Mouse (Mus musculus) ES-E14 (cell line): ENCODE measurements at regions not wholly inside any gene's neighbourhood (a gene's known extent, or its start where the extent isn't known, plus 50 kb on each side); places are given as distances from the start of the nearest gene placed in this dataset.
A peak's percentile ranks its signal among the peaks of the same experiment; 100 is the strongest.

Experiments used
- DNase-seq: peaks from one replicate; pipeline ENCODE4 v3.0.0-alpha.2; 2013; ENCODE audit warnings: low read depth, low spot score
- H3K27ac ChIP-seq: 2 replicates; pipeline ENCODE4 v1.5.1; 2012; ENCODE audit warnings: low read depth, mild to moderate bottlenecking, low read length, moderate library complexity, mixed read lengths; ENCODE audit not compliant: poor library complexity, insufficient read depth, severe bottlenecking
- H3K36me3 ChIP-seq: 2 replicates; pipeline ENCODE4 v1.6.1; 2012; ENCODE audit warnings: mild to moderate bottlenecking, low read length, moderate library complexity, mixed read lengths; ENCODE audit not compliant: control insufficient read depth, poor library complexity, insufficient read depth, severe bottlenecking
- H3K4me1 ChIP-seq, 2 experiments: fragments of 150-350 bp in 1 of 2; sonication (generic) in 1 of 2; 2 replicates each; pipeline ENCODE4 v1.6.1; 2012; ENCODE audit warnings: low read length in 2 of 2, mild to moderate bottlenecking in 1 of 2, mixed read lengths in 1 of 2; ENCODE audit not compliant: control insufficient read depth in 2 of 2, insufficient read depth in 2 of 2, poor library complexity in 1 of 2
- H3K4me3 ChIP-seq, 2 experiments: fragments of 150-350 bp in 1 of 2; sonication (generic) in 1 of 2; 2 replicates each; pipeline ENCODE4 v1.5.1; 2012; ENCODE audit warnings: low read length in 2 of 2, low read depth in 1 of 2, mild to moderate bottlenecking in 1 of 2, mixed read lengths in 1 of 2; ENCODE audit not compliant: insufficient read depth in 1 of 2, poor library complexity in 1 of 2, severe bottlenecking in 1 of 2
- H3K9ac ChIP-seq: 2 replicates; pipeline ENCODE4 v1.6.1; 2012; ENCODE audit warnings: low read depth, mild to moderate bottlenecking, low read length, mixed read lengths; ENCODE audit not compliant: poor library complexity, insufficient read depth, severe bottlenecking
- H3K9me3 ChIP-seq: fragments of 150-350 bp; sonication (generic); 2 replicates; pipeline ENCODE4 v1.6.1; 2012; ENCODE audit warnings: low read depth, mild to moderate bottlenecking, low read length; ENCODE audit not compliant: control insufficient read depth, insufficient read depth
- CHD2 ChIP-seq: IDR thresholded peaks from 2 replicates; pipeline ENCODE4 v1.6.1; 2014; ENCODE audit warnings: mild to moderate bottlenecking, low read depth, low read length, inconsistent platforms
- HCFC1 ChIP-seq: IDR thresholded peaks from 2 replicates; pipeline ENCODE4 v1.6.1; 2012; ENCODE audit warnings: low read length, inconsistent platforms, borderline replicate concordance; ENCODE audit not compliant: insufficient read depth
- MAFK ChIP-seq: IDR thresholded peaks from 2 replicates; pipeline ENCODE4 v1.6.1; 2014; ENCODE audit warnings: mild to moderate bottlenecking, low read depth, low read length, inconsistent platforms; ENCODE audit not compliant: insufficient read depth
- ZC3H11A ChIP-seq: IDR thresholded peaks from 2 replicates; pipeline ENCODE4 v1.6.1; 2012; ENCODE audit warnings: low read depth, mild to moderate bottlenecking, inconsistent platforms, low read length, borderline replicate concordance
- ZNF384 ChIP-seq: IDR thresholded peaks from 2 replicates; pipeline ENCODE4 v1.6.1; 2012; ENCODE audit warnings: low read depth, low read length, inconsistent platforms
- in situ Hi-C, 2 experiments: fragments of 600-800 bp; cut with MboI; formaldehyde crosslinking; loops; one replicate each; pipeline ENCODE4 v1.15.1; 2025; ENCODE audit warnings: low sequenced_read_pairs in 2 of 2, inconsistent platforms in 1 of 2; ENCODE audit not compliant: unreplicated experiment in 2 of 2

DNA sequence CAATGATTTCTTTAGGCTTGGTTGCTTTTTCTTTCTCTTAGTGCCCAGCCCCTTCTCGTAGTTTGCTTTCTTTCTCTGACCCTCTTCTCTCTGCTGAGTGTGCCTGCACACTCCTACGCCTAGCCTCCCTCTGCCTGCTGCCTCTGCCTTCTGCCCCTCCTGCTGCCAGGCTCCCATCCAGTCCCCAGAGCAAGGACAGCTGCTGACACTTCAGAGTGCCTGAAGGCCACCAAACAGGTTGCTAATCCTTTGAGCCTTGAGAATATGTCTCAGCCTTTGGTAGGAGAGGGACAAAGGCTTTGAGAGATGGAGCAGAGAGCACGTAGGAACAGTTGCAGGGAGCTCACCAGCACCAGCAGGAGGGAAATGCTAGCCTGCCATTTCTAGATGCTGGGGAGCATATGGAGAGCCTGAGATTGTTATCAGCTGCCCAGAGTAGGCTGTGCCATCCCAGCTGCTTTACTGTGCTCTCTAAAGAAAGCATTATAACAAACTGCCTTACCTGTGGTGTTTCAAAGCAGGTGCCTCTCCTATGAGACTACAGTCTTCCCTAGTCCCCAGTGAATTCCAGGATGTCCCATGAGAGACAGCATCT, 103.0 kb upstream of the Arrdc4 start:
- H3K27ac ChIP-seq = no peak overlapping the region
- no peaks in the 10 kb centered on the region for H3K36me3 ChIP-seq

DNA sequence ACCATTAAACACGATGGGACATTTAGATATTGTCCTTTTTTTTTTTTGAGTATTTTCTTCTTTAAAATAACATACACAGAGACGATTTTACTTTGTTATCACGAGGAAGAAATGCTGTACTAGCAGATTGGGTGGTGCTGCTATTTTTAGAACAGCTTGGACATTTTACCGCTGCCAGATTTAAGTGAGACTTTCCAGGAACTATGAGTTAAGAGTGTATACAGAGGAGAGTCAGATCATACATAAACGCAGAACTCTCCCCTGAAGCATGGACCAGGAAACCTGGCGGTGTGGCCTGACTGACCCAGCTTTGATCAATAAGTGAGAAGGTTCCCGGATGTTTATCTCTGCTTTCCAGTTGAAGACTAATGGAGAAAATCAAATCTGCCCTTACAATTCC, 95.6 kb upstream of the Arrdc4 start:
- TF ChIP-seq CHD2 (no peak), HCFC1 (no peak), MAFK (no peak), ZC3H11A (no peak)
- Histone ChIP-seq H3K9me3 (no peaks in the 10 kb centered on the region), H3K4me3 (no peak overlapping the region), H3K36me3 (no peaks in the 10 kb centered on the region), H3K27ac (no peak overlapping the region), H3K4me1 (no peaks in the 10 kb centered on the region), H3K9ac (no peak overlapping the region)
- in situ Hi-C loops = loop anchor here in 1 of 2 experiments (25.0 kb wide), 1 partner anchor 257 kb away; no protein-coding TSS in a partner anchor
- DNase-seq = no peak

More for the DNA sequence above, 103.0 kb upstream of the Arrdc4 start:
- in situ Hi-C loops = no loop called here
- Histone ChIP-seq H3K4me1 (no peaks in the 10 kb centered on the region), H3K4me3 (no peak overlapping the region), H3K9ac (no peak overlapping the region), H3K9me3 (no peaks in the 10 kb centered on the region)
- TF ChIP-seq HCFC1 (no peak), MAFK (no peak), CHD2 (no peak), ZC3H11A (no peak), ZNF384 (no peak)
- DNase-seq = no peak

DNA sequence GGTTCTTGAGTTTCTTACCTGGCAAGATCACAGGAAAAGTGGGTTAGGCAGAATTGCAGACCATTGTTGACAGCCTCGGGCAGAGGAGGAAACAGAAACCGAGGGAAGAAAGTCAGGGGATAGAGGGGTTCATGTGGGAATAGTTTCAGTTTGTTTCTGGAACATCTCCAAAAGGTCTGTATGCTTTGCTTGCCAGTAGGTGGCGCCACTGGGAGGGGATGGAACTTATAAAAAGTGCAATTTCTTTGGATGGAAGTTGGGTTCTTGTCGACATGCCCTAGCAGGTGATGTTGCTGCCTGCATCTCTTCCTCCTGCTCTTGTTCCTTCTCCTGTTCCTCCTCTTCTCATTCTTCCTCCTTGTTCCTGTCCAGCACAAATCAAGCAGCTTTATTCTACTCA, 94.3 kb upstream of the Arrdc4 start:
- no peak for DNase-seq
- Histone ChIP-seq H3K4me1 (no peaks in the 10 kb centered on the region), H3K36me3 (no peaks in the 10 kb centered on the region), H3K27ac (no peak overlapping the region), H3K9me3 (no peaks in the 10 kb centered on the region), H3K9ac (no peak overlapping the region), H3K4me3 (no peak overlapping the region)
- TF ChIP-seq MAFK (no peak), CHD2 (no peak), ZNF384 (no peak), ZC3H11A (no peak), HCFC1 (no peak)
- in situ Hi-C loops = loop anchor here in 1 of 2 experiments (25.0 kb wide), 1 partner anchor 256 kb away; no protein-coding TSS in a partner anchor

DNA sequence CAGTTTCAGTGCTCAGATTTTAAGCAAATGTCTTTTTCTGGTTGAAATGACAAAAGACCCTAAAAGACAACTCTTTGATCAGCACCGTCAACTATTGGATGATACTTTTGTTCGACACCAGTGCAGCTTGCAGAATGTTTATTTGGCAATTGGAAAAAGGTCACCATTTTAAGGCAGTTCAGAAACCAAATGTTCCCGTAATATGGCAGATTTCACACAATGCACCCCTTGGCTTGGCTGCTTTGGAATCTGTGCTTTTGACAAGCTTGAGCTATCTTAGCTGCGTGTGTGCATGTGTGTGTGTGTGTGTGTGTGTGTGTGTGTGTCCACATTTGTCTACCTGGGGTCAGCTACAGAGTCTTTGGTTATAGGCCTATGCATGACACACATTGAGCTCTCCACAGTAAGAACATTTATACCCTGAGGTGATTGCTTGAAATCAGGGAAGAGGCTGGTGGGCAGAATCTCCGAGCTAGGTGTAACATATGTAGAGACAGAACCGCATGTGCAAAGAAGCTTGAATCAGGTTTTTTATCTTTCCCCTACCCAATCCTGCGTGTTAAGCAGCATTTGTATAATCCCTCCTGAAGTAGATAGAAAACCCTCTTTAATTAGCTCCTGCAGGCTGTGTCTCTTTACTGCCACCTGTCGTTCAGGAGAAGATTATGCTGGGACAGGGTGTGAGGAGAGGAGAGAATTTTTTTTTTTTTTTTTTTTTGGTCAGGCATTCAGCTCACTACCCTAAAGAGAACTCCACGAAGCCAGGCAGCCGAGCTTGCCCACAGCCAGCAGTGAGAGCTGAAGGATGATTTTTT, 85.1 kb upstream of the Arrdc4 start:
- Histone ChIP-seq H3K36me3 (no peaks in the 10 kb centered on the region), H3K4me3 (no peak overlapping the region), H3K9me3 (no peaks in the 10 kb centered on the region), H3K9ac (no peak overlapping the region), H3K27ac (no peak overlapping the region), H3K4me1 (no peaks in the 10 kb centered on the region)
- in situ Hi-C loops = loop anchor here in 1 of 2 experiments (25.0 kb wide), 1 partner anchor 247 kb away; no protein-coding TSS in a partner anchor
- TF ChIP-seq CHD2 (no peak), ZNF384 (peak; percentile 98)
- no peak for DNase-seq
